ENCODE assay signal across 7 mouse cellular contexts in genomic region chr6:91284521-91285449, GRCm38 (mm10).
DNase-seq lines count a peak whose midpoint lies in the region; ATAC-seq lines count a peak whose summit lies in the region.

No protein-coding gene starts in this region.

- peaks cover 47% of the 10 kb centered on the region for H3K27me3 ChIP-seq in embryonic facial prominence, embryonic 11.5 days (ENCODE audit: control insufficient read depth, insufficient read depth, low read length)
- H3K27me3 ChIP-seq in hindbrain, embryonic 13.5 days = peaks cover 39% of the 10 kb centered on the region
- H3K27me3 ChIP-seq in midbrain, embryonic 11.5 days (ENCODE audit: control insufficient read depth, insufficient read depth, low read length) = peaks cover 16% of the 10 kb centered on the region

- no peak overlapping the region for H3K27ac ChIP-seq in embryonic facial prominence, embryonic 11.5 days (replicated peaks; ENCODE audit: low read depth, low read length)
- H3K27ac ChIP-seq in hindbrain, embryonic 13.5 days = peak overlapping the region; percentile 82
- H3K27ac ChIP-seq in midbrain, embryonic 11.5 days (ENCODE audit: low read depth, low read length) = peak overlapping the region; percentile 41; the same call in 1 of the 2 replicates

- intact Hi-C loops in left cerebral cortex, postnatal 25 days (cut with DNase I) = loop anchor here (5.0 to 10.0 kb wide), 2 partner anchors 220 to 223 kb away; no protein-coding TSS in a partner anchor
- intact Hi-C loops in left cerebral cortex, postnatal 36 days (cut with DNase I) = loop anchor here (1.0 to 10.0 kb wide), 3 partner anchors 63 to 470 kb away; partner anchors contain the start of gene Wnt7a
- intact Hi-C loops in gastrocnemius, postnatal 14 days (cut with DNase I; ENCODE audit: low total_unique reads) = loop anchor here (2.0 to 10.0 kb wide), 2 partner anchors 226 to 460 kb away; no protein-coding TSS in a partner anchor

- no peaks in the 10 kb centered on the region for H3K36me3 ChIP-seq in embryonic facial prominence, embryonic 11.5 days (replicated peaks; ENCODE audit: control insufficient read depth, insufficient read depth, low read depth, low read length)
- no peaks in the 10 kb centered on the region for H3K36me3 ChIP-seq in hindbrain, embryonic 13.5 days
- H3K36me3 ChIP-seq in midbrain, embryonic 11.5 days (ENCODE audit: control insufficient read depth, insufficient read depth, low read length) = no peaks in the 10 kb centered on the region

- ATAC-seq in embryonic facial prominence, embryonic 11.5 days (replicated peaks; ENCODE audit: insufficient number of reproducible peaks, low FRiP score, low TSS enrichment, low read depth) = peak; percentile 8; the same call in 1 of the 2 replicates
- ATAC-seq in hindbrain, embryonic 13.5 days (ENCODE audit: low FRiP score) = peak; percentile 70
- ATAC-seq in midbrain, embryonic 11.5 days (ENCODE audit: low FRiP score) = peak; percentile 66

- H3K9ac ChIP-seq in embryonic facial prominence, embryonic 11.5 days (replicated peaks; ENCODE audit: low read length) = no peak overlapping the region
- H3K9ac ChIP-seq in hindbrain, embryonic 13.5 days = peak overlapping the region; percentile 74
- peak overlapping the region; percentile 64 for H3K9ac ChIP-seq in midbrain, embryonic 11.5 days (ENCODE audit: low read length)

- H3K9me3 ChIP-seq in embryonic facial prominence, embryonic 11.5 days (replicated peaks; ENCODE audit: control insufficient read depth, low read length) = no peaks in the 10 kb centered on the region
- H3K9me3 ChIP-seq in hindbrain, embryonic 13.5 days = no peaks in the 10 kb centered on the region
- no peaks in the 10 kb centered on the region for H3K9me3 ChIP-seq in midbrain, embryonic 11.5 days (ENCODE audit: control insufficient read depth, low read length)

- H3K4me2 ChIP-seq in embryonic facial prominence, embryonic 11.5 days (ENCODE audit: low read depth, low read length) = peak overlapping the region; percentile 44
- peak overlapping the region; percentile 66 for H3K4me2 ChIP-seq in hindbrain, embryonic 13.5 days
- H3K4me2 ChIP-seq in midbrain, embryonic 11.5 days = peak overlapping the region; percentile 73

- H3K4me1 ChIP-seq in embryonic facial prominence, embryonic 11.5 days (ENCODE audit: control insufficient read depth, insufficient read depth, low read length) = no peaks in the 10 kb centered on the region; the same call in none of the 2 replicates
- peaks cover 36% of the 10 kb centered on the region for H3K4me1 ChIP-seq in hindbrain, embryonic 13.5 days (replicated peaks)
- H3K4me1 ChIP-seq in midbrain, embryonic 11.5 days (ENCODE audit: control insufficient read depth, insufficient read depth, low read length) = peaks cover 28% of the 10 kb centered on the region

- DNase-seq in left cerebral cortex, postnatal 25 days (ENCODE audit: low spot score in 2 of 2) = peak; percentile 40 to 55
- no peak for DNase-seq in left cerebral cortex, postnatal 36 days (ENCODE audit: low spot score in 2 of 2)
- DNase-seq in embryonic facial prominence, embryonic 11.5 days (ENCODE audit: low spot score) = peak; percentile 55
- peak; percentile 94 for DNase-seq in midbrain, embryonic 11.5 days (ENCODE audit: low spot score, missing footprints)
- DNase-seq in gastrocnemius, postnatal 14 days = no peak
- no peak for DNase-seq in gastrocnemius, postnatal 10 days

- peak overlapping the region; percentile 7 for H3K4me3 ChIP-seq in embryonic facial prominence, embryonic 11.5 days (ENCODE audit: low read depth, low read length)
- H3K4me3 ChIP-seq in hindbrain, embryonic 13.5 days = peak overlapping the region; percentile 32
- H3K4me3 ChIP-seq in midbrain, embryonic 11.5 days (ENCODE audit: low read depth, low read length) = peak overlapping the region; percentile 26

- WGBS in embryonic facial prominence, embryonic 11.5 days = 6% methylated on average over 35 of the region's 35 CpGs
- WGBS in hindbrain, embryonic 13.5 days = 4% methylated on average over 32 of the region's 35 CpGs
- 5% methylated on average over 35 of the region's 35 CpGs for WGBS in midbrain, embryonic 11.5 days

Comparison
In these comparisons a context has a peak if more than half of its experiments do, and no peak if none do; other contexts are left out.
1. DNase-seq: peak in left cerebral cortex, postnatal 25 days (2 of 2), embryonic facial prominence, embryonic 11.5 days (single experiment) and midbrain, embryonic 11.5 days (single experiment); none in left cerebral cortex, postnatal 36 days (0 of 2), gastrocnemius, postnatal 14 days (single experiment) and gastrocnemius, postnatal 10 days (single experiment).
2. ATAC-seq: peak in every context shown above with its lines; median percentile 70 in hindbrain, embryonic 13.5 days; 66 in midbrain, embryonic 11.5 days; 8 in embryonic facial prominence, embryonic 11.5 days.
3. Peak in every context shown above with its lines, with median percentiles within 50 percentile points of each other: H3K4me2 ChIP-seq and H3K4me3 ChIP-seq.